Mouse (Mus musculus) liver, adult (tissue): ENCODE measurements around the gene Vmn1r213.

Source experiments
- GATA4 ChIP-seq: IDR thresholded peaks from 2 replicates; pipeline ENCODE4 v1.6.1; 2014; ENCODE audit warnings: mild to moderate bottlenecking, low read length; ENCODE audit not compliant: insufficient replicate concordance

Gene Vmn1r213

GRCm38 (mm10) chr13:23007356-23007755 is at the start of gene Vmn1r213:
Gene Vmn1r213 (plus strand): TSS chr13:23007656.
- no peak for TF ChIP-seq GATA4

GRCm38 (mm10) chr13:22990214-22990891 is 17.1 kb upstream of the Vmn1r213 start:
- TF ChIP-seq GATA4, result no peak

- TF ChIP-seq GATA4, result no peak
These were observed 15.2 kb upstream of the Vmn1r213 start for GRCm38 (mm10) chr13:22992178-22992700.

- no peak for TF ChIP-seq GATA4
These were observed 14.7 kb upstream of the Vmn1r213 start for GRCm38 (mm10) chr13:22992721-22993120.

- TF ChIP-seq GATA4, result no peak
These were observed 10.7 kb downstream of the Vmn1r213 start for GRCm38 (mm10) chr13:23018158-23018557.

GRCm38 (mm10) chr13:23024812-23025211 is 17.4 kb downstream of the Vmn1r213 start:
- TF ChIP-seq GATA4, result no peak

- TF ChIP-seq GATA4, result no peak
These were observed 22.7 kb downstream of the Vmn1r213 start, which contains the start of gene Vmn1r214 for GRCm38 (mm10) chr13:23030118-23030517. Gene Vmn1r214 (plus strand): TSS chr13:23030418.

- TF ChIP-seq GATA4, result no peak
These were observed 50.3 kb downstream of the Vmn1r213 start for GRCm38 (mm10) chr13:23057778-23058177.
